ENCODE assay signal across 9 mouse cellular contexts in genomic region chr13:46842185-46842584, GRCm38 (mm10).
DNase-seq lines count a peak whose midpoint lies in the region; ATAC-seq and TF ChIP-seq lines count a peak whose summit lies in the region.
"Had no signal": no experiment of that assay in that cellular context is flagged by ENCODE, and none has a peak within 500 bp of the region (broad histone marks: within the 10 kb centered on the region; RNA-seq: fewer than 3 reads in every experiment).

No protein-coding gene starts in this region.

- 0 out of 2 replicates have a peak, but pooled peaks cover 3% of the 10 kb centered on the region for H3K4me1 ChIP-seq in heart, embryonic 10.5 days
- 0 out of 2 replicates have a peak, but pooled peaks cover 4% of the 10 kb centered on the region for H3K4me1 ChIP-seq in heart, embryonic 11.5 days (ENCODE audit: control insufficient read depth, insufficient read depth, low read length)

- H3K9me3 ChIP-seq in heart, embryonic 10.5 days: no peaks in the 10 kb centered on the region
- no peaks in the 10 kb centered on the region for H3K9me3 ChIP-seq in heart, embryonic 11.5 days (replicated peaks; ENCODE audit: control insufficient read depth, low read length)

- peak; percentile 96 for DNase-seq in heart, adult 11 months
- DNase-seq in heart, embryonic 10.5 days (ENCODE audit: low spot score): no peak
- DNase-seq in brain, adult 2 months (ENCODE audit: low read depth, low spot score): peak; percentile 93
- no peak for DNase-seq in embryo, embryonic 9.5 days (ENCODE audit: extremely low spot score)
- DNase-seq: thymus, postnatal 4 days had no signal

- H3K27ac ChIP-seq in heart, embryonic 10.5 days: no peak overlapping the region
- peak overlapping the region; percentile 17; the same call in 1 of the 2 replicates for H3K27ac ChIP-seq in heart, embryonic 11.5 days (ENCODE audit: low read depth, low read length)

- 0 out of 2 replicates have a peak, but pooled peaks cover 5% of the 10 kb centered on the region for H3K36me3 ChIP-seq in heart, embryonic 10.5 days
- H3K36me3 ChIP-seq in heart, embryonic 11.5 days (ENCODE audit: control insufficient read depth, insufficient read depth, low read length): no peaks in the 10 kb centered on the region
- H3K36me3 ChIP-seq in myocyte (ENCODE audit: control insufficient read depth, insufficient read depth): no peaks in the 10 kb centered on the region

- H3K79me2 ChIP-seq in myocyte (ENCODE audit: control insufficient read depth, insufficient read depth): no peaks in the 10 kb centered on the region

- H3K9ac ChIP-seq in heart, embryonic 11.5 days (ENCODE audit: low read depth, low read length): no peak overlapping the region

- H3K4me2 ChIP-seq in heart, embryonic 11.5 days: no peak overlapping the region
- peak overlapping the region; percentile 55 for H3K4me2 ChIP-seq in myocyte (ENCODE audit: low read depth)

- ATAC-seq in heart, embryonic 11.5 days (replicated peaks; ENCODE audit: insufficient number of reproducible peaks, low FRiP score, low TSS enrichment): no peak
- ATAC-seq in megakaryocyte, adult 5-6 weeks (ENCODE audit: poor library complexity, severe bottlenecking): no peak
- no peak for ATAC-seq in inflammation-experienced regulatory T-cells, adult 6 months

- no peak overlapping the region for H3ac ChIP-seq in myocyte (ENCODE audit: control insufficient read depth, insufficient read length)

- 65% methylated on average over 8 of the region's 8 CpGs for WGBS in heart, embryonic 10.5 days
- 60% methylated on average over 8 of the region's 8 CpGs for WGBS in heart, embryonic 11.5 days (ENCODE audit: insufficient replicate concordance)

- H3K4me3 ChIP-seq in heart, embryonic 10.5 days: no peak overlapping the region
- H3K4me3 ChIP-seq in heart, embryonic 11.5 days (ENCODE audit: low read depth, low read length): no peak overlapping the region
- no peak overlapping the region for H3K4me3 ChIP-seq in myocyte

- no peak for TF ChIP-seq POLR2A in myocyte (IDR thresholded peaks at IDR 0.05; ENCODE audit: insufficient read length, low read depth)

- H3K27me3 ChIP-seq in heart, embryonic 10.5 days (ENCODE audit: insufficient read depth, poor library complexity, severe bottlenecking): no peaks in the 10 kb centered on the region
- no peaks in the 10 kb centered on the region for H3K27me3 ChIP-seq in heart, embryonic 11.5 days (ENCODE audit: control insufficient read depth, insufficient read depth, low read length)
- H3K27me3 ChIP-seq in myocyte (ENCODE audit: control insufficient read depth, insufficient read depth, insufficient read length): no peaks in the 10 kb centered on the region

TF ChIP-seq in myocyte, 11 proteins besides CTCF, POLR2A, EP300 and RAD21:
- TF ChIP-seq TCF3 (IDR thresholded peaks at IDR 0.05; ENCODE audit: insufficient read length, low read depth): no peak
- no peak for TF ChIP-seq MAX (IDR thresholded peaks at IDR 0.05; ENCODE audit: low read depth)
- TF ChIP-seq E2F4 (IDR thresholded peaks at IDR 0.05; ENCODE audit: insufficient read depth): no peak
- no peak for TF ChIP-seq SRF (IDR thresholded peaks at IDR 0.05; ENCODE audit: control insufficient read depth, insufficient read length, low read depth)
- no peak for TF ChIP-seq MYOG (IDR thresholded peaks at IDR 0.05; ENCODE audit: control insufficient read depth in 1 of 3, insufficient read depth in 1 of 3, insufficient read length in 2 of 3, low read depth in 2 of 3)
- TF ChIP-seq USF1 (IDR thresholded peaks at IDR 0.05; ENCODE audit: low read depth): no peak
- TF ChIP-seq MYOD1 (IDR thresholded peaks at IDR 0.05; ENCODE audit: control insufficient read depth in 1 of 3, insufficient read length in 2 of 3, low read depth in 2 of 3): no peak
- TF ChIP-seq CEBPB (IDR thresholded peaks at IDR 0.05; ENCODE audit: insufficient read depth, poor library complexity, severe bottlenecking): no peak
- TF ChIP-seq TCF12 (IDR thresholded peaks at IDR 0.05; ENCODE audit: insufficient read depth, poor library complexity, severe bottlenecking): no peak
- no peak for TF ChIP-seq POLR2AphosphoS2 (IDR thresholded peaks at IDR 0.05; ENCODE audit: insufficient read length, low read depth)
- TF ChIP-seq REST (IDR thresholded peaks at IDR 0.05; ENCODE audit: insufficient read depth, insufficient read length): no peak

Comparison
In these comparisons a context has a peak if more than half of its experiments do, and no peak if none do; other contexts are left out.
1. DNase-seq: peak in heart, adult 11 months (single experiment) and brain, adult 2 months (single experiment); none in heart, embryonic 10.5 days (single experiment) and embryo, embryonic 9.5 days (single experiment).